ENCODE assay signal across 8 mouse cellular contexts in genomic region chr2:156726878-156727277, GRCm38 (mm10). TPM values are rescaled to one million over a fixed set of nuclear protein-coding genes. Genes with fewer than 3 reads are reported as not detected.
DNase-seq lines count a peak whose midpoint lies in the region; ATAC-seq and TF ChIP-seq lines count a peak whose summit lies in the region.

No protein-coding gene starts in this region.

- no peaks in the 10 kb centered on the region for H3K27me3 ChIP-seq in heart, embryonic 11.5 days (ENCODE audit: control insufficient read depth, insufficient read depth, low read length)
- no peaks in the 10 kb centered on the region for H3K27me3 ChIP-seq in embryonic facial prominence, embryonic 15.5 days

- H3K27ac ChIP-seq in heart, embryonic 11.5 days (ENCODE audit: low read depth, low read length), result peak overlapping the region; percentile 38
- H3K27ac ChIP-seq in ES-E14 (ENCODE audit: insufficient read depth, low read depth, low read length, poor library complexity, severe bottlenecking), result peak overlapping the region; percentile 51
- H3K27ac ChIP-seq in embryonic facial prominence, embryonic 15.5 days (replicated peaks), result peak overlapping the region; percentile 87

- peaks cover 57% of the 10 kb centered on the region for H3K4me1 ChIP-seq in heart, embryonic 11.5 days (ENCODE audit: control insufficient read depth, insufficient read depth, low read length)
- peaks cover 9 to 31% of the 10 kb centered on the region in 2 experiments; a peak in 3 of 4 replicates for H3K4me1 ChIP-seq in ES-E14 (ENCODE audit: control insufficient read depth in 2 of 2, insufficient read depth in 2 of 2, low read length in 2 of 2, poor library complexity in 1 of 2)
- H3K4me1 ChIP-seq in embryonic facial prominence, embryonic 15.5 days, result peaks cover 81% of the 10 kb centered on the region

- DNase-seq in heart, postnatal 14 days, result no peak
- no peak for DNase-seq in ES-E14 (ENCODE audit: low read depth, low spot score)
- peak; percentile 42 for DNase-seq in lung, postnatal 36 days
- no peak for DNase-seq in thymus, postnatal 14 days
- DNase-seq in retina, embryonic 14.5 days (ENCODE audit: low spot score), result no peak
- DNase-seq in gastrocnemius, postnatal 14 days, result no peak

- intact Hi-C loops in heart, postnatal 14 days (cut with DNase I), result loop anchor here (10.0 kb wide), 1 partner anchor 48 kb away; the partner anchor contains the start of gene Myl9
- intact Hi-C loops in gastrocnemius, postnatal 14 days (cut with DNase I; ENCODE audit: low total_unique reads), result no loop called here

- no peak overlapping the region for H3K4me3 ChIP-seq in heart, embryonic 11.5 days (ENCODE audit: low read depth, low read length)
- H3K4me3 ChIP-seq in ES-E14 (ENCODE audit: insufficient read depth in 1 of 2, low read depth in 1 of 2, low read length in 2 of 2, poor library complexity in 1 of 2, severe bottlenecking in 1 of 2), result no peak overlapping the region
- no peak overlapping the region for H3K4me3 ChIP-seq in embryonic facial prominence, embryonic 15.5 days (replicated peaks)

- no peak overlapping the region for H3K9ac ChIP-seq in heart, embryonic 11.5 days (ENCODE audit: low read depth, low read length)
- H3K9ac ChIP-seq in ES-E14 (ENCODE audit: insufficient read depth, low read depth, low read length, poor library complexity, severe bottlenecking), result no peak overlapping the region; the same call in 1 of the 2 replicates
- no peak overlapping the region for H3K9ac ChIP-seq in embryonic facial prominence, embryonic 15.5 days

- H3K36me3 ChIP-seq in heart, embryonic 11.5 days (ENCODE audit: control insufficient read depth, insufficient read depth, low read length), result no peaks in the 10 kb centered on the region
- H3K36me3 ChIP-seq in ES-E14 (ENCODE audit: control insufficient read depth, insufficient read depth, low read length, poor library complexity, severe bottlenecking), result no peaks in the 10 kb centered on the region; the same call in 1 of the 2 replicates
- no peaks in the 10 kb centered on the region for H3K36me3 ChIP-seq in embryonic facial prominence, embryonic 15.5 days

- H3K4me2 ChIP-seq in heart, embryonic 11.5 days, result peak overlapping the region; percentile 33
- peak overlapping the region; percentile 31 for H3K4me2 ChIP-seq in embryonic facial prominence, embryonic 15.5 days (replicated peaks)

- no peaks in the 10 kb centered on the region for H3K9me3 ChIP-seq in heart, embryonic 11.5 days (replicated peaks; ENCODE audit: control insufficient read depth, low read length)
- H3K9me3 ChIP-seq in ES-E14 (ENCODE audit: control insufficient read depth, insufficient read depth, low read depth, low read length), result no peaks in the 10 kb centered on the region
- H3K9me3 ChIP-seq in embryonic facial prominence, embryonic 15.5 days (replicated peaks), result no peaks in the 10 kb centered on the region

- ATAC-seq in heart, embryonic 11.5 days (replicated peaks; ENCODE audit: insufficient number of reproducible peaks, low FRiP score, low TSS enrichment), result no peak
- no peak for ATAC-seq in embryonic facial prominence, embryonic 15.5 days (ENCODE audit: insufficient number of reproducible peaks, low FRiP score, low TSS enrichment, low read depth)

- in situ Hi-C loops in ES-E14 (cut with MboI; ENCODE audit: low sequenced_read_pairs in 2 of 2, unreplicated experiment in 2 of 2), result no loop called here

- 17% methylated on average over 3 of the region's 3 CpGs for WGBS in heart, embryonic 11.5 days (ENCODE audit: insufficient replicate concordance)
- 23% methylated on average over 3 of the region's 3 CpGs for WGBS in embryonic facial prominence, embryonic 15.5 days

TF ChIP-seq in ES-E14, 5 proteins besides CTCF, POLR2A, EP300 and RAD21:
- TF ChIP-seq ZC3H11A (IDR thresholded peaks at IDR 0.05; ENCODE audit: borderline replicate concordance, low read depth, low read length) (no peak), ZNF384 (IDR thresholded peaks at IDR 0.05; ENCODE audit: low read depth, low read length) (no peak), CHD2 (IDR thresholded peaks at IDR 0.05; ENCODE audit: low read depth, low read length) (no peak), HCFC1 (IDR thresholded peaks at IDR 0.05; ENCODE audit: borderline replicate concordance, insufficient read depth, low read length) (no peak), MAFK (IDR thresholded peaks at IDR 0.05; ENCODE audit: insufficient read depth, low read depth, low read length) (no peak)
TF ChIP-seq in ES-E14: peak in this region for 0.

RNA-seq across cellular contexts. Expression of gene Myl9, which starts 48.3 kb away (rescaled TPM):
- polyA plus RNA-seq in heart, embryonic 11.5 days (2014; fragmentation: Nextera tagmentation; extraction: Ambion mirVana), result 2,229 and 2,268 TPM in 2 replicates
- 100 to 1,000 TPM; 274 to 290 TPM for total RNA-seq in heart, postnatal 14 days (2021)
- 30.7 and 77.7 TPM in 2 replicates for total RNA-seq in ES-E14 (2012; rRNA removed)
- 245 and 251 TPM in 2 replicates for polyA plus RNA-seq in embryonic facial prominence, embryonic 15.5 days (2015; fragmentation: Nextera tagmentation; extraction: Ambion mirVana)
- 100 to 1,000 TPM; 165 to 224 TPM for total RNA-seq in gastrocnemius, postnatal 14 days (2021)
